Mouse (Mus musculus) cerebellum, adult 2 months (tissue): ENCODE measurements around the gene Jrkl.

Source experiments
- CTCF ChIP-seq: fragments of 200-500 bp; IDR thresholded peaks from 2 replicates; pipeline ENCODE4 v1.5.1; 2011; ENCODE audit warnings: low read depth, mild to moderate bottlenecking, control low read depth, low read length, moderate library complexity, borderline replicate concordance; ENCODE audit not compliant: insufficient read depth
- POLR2A ChIP-seq: fragments of 200-500 bp; IDR thresholded peaks from 2 replicates; pipeline ENCODE4 v1.6.1; 2011; ENCODE audit warnings: low read length, control low read depth, borderline replicate concordance; ENCODE audit not compliant: insufficient read depth

GRCm38 (mm10) chr9:13194619-13195018, 51.0 kb downstream of the Jrkl start:
- TF ChIP-seq CTCF (no peak), POLR2A (no peak)
